Mouse (Mus musculus) midbrain, postnatal 0 days (tissue): ENCODE results near the gene Triap1. TPM values are rescaled to one million over a fixed set of nuclear protein-coding genes. Genes with fewer than 3 reads are reported as not detected.

ENCODE experiments used
- ATAC-seq: fragments of 200-750 bp; cut with Nextera tagmentation; 2 replicates; pipeline ENCODE4 v1.8.0; 2017; ENCODE audit warnings: moderate number of reproducible peaks, mild to moderate bottlenecking, moderate TSS enrichment, moderate library complexity; ENCODE audit not compliant: low FRiP score
- DNase-seq: peaks from one replicate; pipeline ENCODE4 v3.0.0-alpha.2; 2015; ENCODE audit warnings: low spot score
- H3K27ac ChIP-seq: fragments of 300-500 bp; sonication (generic); 2 replicates; pipeline ENCODE4 v1.5.1; 2014; ENCODE audit warnings: low read depth, mild to moderate bottlenecking, low read length, mixed read lengths
- H3K27me3 ChIP-seq: fragments of 300-500 bp; sonication (generic); 2 replicates; pipeline ENCODE4 v1.6.1; 2014; ENCODE audit warnings: low read length, control low read depth, mixed read lengths; ENCODE audit not compliant: insufficient read depth
- H3K36me3 ChIP-seq: fragments of 300-500 bp; sonication (generic); 2 replicates; pipeline ENCODE4 v1.6.1; 2014; ENCODE audit warnings: low read length, control low read depth, mixed read lengths; ENCODE audit not compliant: insufficient read depth
- H3K4me1 ChIP-seq: fragments of 300-500 bp; sonication (generic); 2 replicates; pipeline ENCODE4 v1.6.1; 2014; ENCODE audit warnings: mild to moderate bottlenecking, control low read depth, antibody characterized with exemption, low read length, mixed read lengths; ENCODE audit not compliant: insufficient read depth
- H3K4me2 ChIP-seq: fragments of 300-500 bp; sonication (generic); 2 replicates; pipeline ENCODE4 v1.6.1; 2014; ENCODE audit warnings: low read depth, mild to moderate bottlenecking, low read length, mixed read lengths; ENCODE audit not compliant: poor library complexity, severe bottlenecking
- H3K4me3 ChIP-seq: fragments of 300-500 bp; sonication (generic); 2 replicates; pipeline ENCODE4 v1.5.1; 2014; ENCODE audit warnings: low read depth, mild to moderate bottlenecking, low read length, moderate library complexity
- H3K9ac ChIP-seq: fragments of 300-500 bp; sonication (generic); replicated peaks from 2 replicates; pipeline ENCODE4 v1.6.1; 2014; ENCODE audit warnings: mild to moderate bottlenecking, low read length, moderate library complexity, mixed read lengths; ENCODE audit not compliant: poor library complexity, severe bottlenecking
- H3K9me3 ChIP-seq: fragments of 300-500 bp; sonication (generic); 2 replicates; pipeline ENCODE4 v1.6.1; 2016; ENCODE audit warnings: low read length, control low read depth
- CTCF ChIP-seq: IDR thresholded peaks from 2 replicates; pipeline ENCODE4 v1.5.1; 2016; ENCODE audit warnings: antibody characterized with exemption, mild to moderate bottlenecking
- WGBS: fragments of 180-500 bp; shearing (Covaris S2); extraction: QIAGEN DNeasy Blood & Tissue Kit; methylation state at CpG from one replicate; pipeline ENCODE4 v1.1.7; 2014; 5-methylcytosine and 5-hydroxymethylcytosine counted together
- polyA plus RNA-seq: library from polyadenylated mRNA; unstranded; fragments of >200 nt; fragmentation: Nextera tagmentation; extraction: Ambion mirVana; gene quantifications from 2 replicates; pipeline ENCODE4 v1.2.1, GENCODE M21; 2015
- total RNA-seq: library from RNA; depleted of rRNA; stranded (reverse); fragments of >200 nt; gene quantifications from 2 replicates; pipeline ENCODE4 v1.2.3, GENCODE M21; 2014

Triap1 gene
- total and polyA plus RNA-seq, 2 experiments from 2014 or later: 10.7 to 53.8 TPM

DNA sequence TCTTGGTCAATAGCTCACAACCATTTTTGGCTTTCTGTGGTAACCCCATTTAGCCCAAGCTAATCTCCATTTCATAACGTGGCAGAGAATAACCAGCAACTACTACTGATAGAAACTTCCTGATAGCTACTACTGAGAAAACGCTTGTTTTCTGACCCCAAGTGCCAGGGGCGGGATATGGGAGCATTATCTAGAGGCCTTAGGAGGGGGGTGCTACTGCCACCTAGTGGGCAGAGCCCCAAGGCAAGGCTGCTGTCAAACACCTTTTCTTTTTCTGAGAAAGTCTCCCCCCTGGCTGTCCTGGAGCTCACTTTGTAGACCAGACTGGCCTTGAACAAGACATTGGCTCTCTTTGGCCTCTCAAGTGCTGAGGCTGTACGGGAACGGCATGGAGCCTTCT is 6.5 kb downstream of the Triap1 start:
- ATAC-seq (no peak), DNase-seq (peak; percentile 82)
- TF ChIP-seq CTCF: peak; percentile 84
- no peaks in the 10 kb centered on the region for H3K27me3 ChIP-seq
- H3K27ac ChIP-seq: no peak overlapping the region
- 1% methylated on average over 5 of the region's 5 CpGs for WGBS
- H3K9ac ChIP-seq: no peak overlapping the region
- H3K4me3 ChIP-seq: peak overlapping the region; percentile 85
- no peaks in the 10 kb centered on the region for H3K9me3 ChIP-seq
- H3K4me2 ChIP-seq: peak overlapping the region; percentile 95
- H3K36me3 ChIP-seq: peaks cover 28% of the 10 kb centered on the region
- peaks cover 4% of the 10 kb centered on the region; the same call in 1 of the 2 replicates for H3K4me1 ChIP-seq

GRCm38 (mm10) chr5:115348546-115349224 is 7.7 kb downstream of the Triap1 start, which contains the start of gene Cox6a1:
Cox6a1 (minus strand) TSS chr5:115348981.
- Histone ChIP-seq H3K4me3 (peak within 1 kb of the TSS; percentile 85), H3K9me3 (no peaks in the 10 kb centered on the region), H3K27ac (peak within 1 kb of the TSS; percentile 68), H3K27me3 (no peaks in the 10 kb centered on the region), H3K36me3 (peaks cover 17% of the 10 kb centered on the region), H3K4me2 (peak within 1 kb of the TSS; percentile 95), H3K4me1 (peaks cover 4% of the 10 kb centered on the region; the same call in 1 of the 2 replicates), H3K9ac (peak within 1 kb of the TSS; percentile 79)
- under 1% methylated on average over 74 of the region's 74 CpGs for WGBS
- ATAC-seq (peak; percentile 93), DNase-seq (peak; percentile 100)
- TF ChIP-seq CTCF: peak; percentile 55

DNA sequence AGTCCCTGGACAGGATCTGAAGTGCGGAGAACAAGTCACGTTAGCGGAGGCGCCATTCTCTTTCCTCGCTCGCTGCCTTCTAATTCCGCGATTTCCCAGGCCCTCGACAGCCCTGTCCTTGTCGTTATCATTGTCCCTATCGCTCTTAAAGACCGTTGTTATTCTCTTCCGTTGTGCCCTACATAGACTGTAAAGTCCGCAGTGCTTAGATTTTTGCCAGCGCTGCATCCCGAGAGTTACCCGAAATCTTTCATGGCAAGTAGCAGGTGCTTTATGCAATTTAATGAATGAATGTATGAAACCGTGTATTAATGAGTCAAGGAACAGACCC is 8.2 kb downstream of the Triap1 start:
- DNase-seq (no peak), ATAC-seq (no peak)
- H3K4me3 ChIP-seq: peak overlapping the region; percentile 85
- H3K27ac ChIP-seq: peak overlapping the region; percentile 68
- no peaks in the 10 kb centered on the region for H3K9me3 ChIP-seq
- H3K9ac ChIP-seq: peak overlapping the region; percentile 56
- no peaks in the 10 kb centered on the region for H3K27me3 ChIP-seq
- peaks cover 4% of the 10 kb centered on the region; the same call in 1 of the 2 replicates for H3K4me1 ChIP-seq
- TF ChIP-seq CTCF: no peak
- peaks cover 12% of the 10 kb centered on the region for H3K36me3 ChIP-seq
- under 1% methylated on average over 18 of the region's 18 CpGs for WGBS
- peak overlapping the region; percentile 95 for H3K4me2 ChIP-seq

- no peak overlapping the region for H3K9ac ChIP-seq
- DNase-seq (no peak), ATAC-seq (no peak)
- H3K4me2 ChIP-seq: no peak overlapping the region
- H3K36me3 ChIP-seq: no peaks in the 10 kb centered on the region
- TF ChIP-seq CTCF: 0 out of 2 replicates have a peak, but pooled peaks have one; percentile 20
- H3K27ac ChIP-seq: no peak overlapping the region
- 84% methylated on average over 5 of the region's 5 CpGs for WGBS
- no peaks in the 10 kb centered on the region for H3K9me3 ChIP-seq
- H3K4me1 ChIP-seq: peaks cover 4% of the 10 kb centered on the region; the same call in 1 of the 2 replicates
- no peak overlapping the region for H3K4me3 ChIP-seq
- no peaks in the 10 kb centered on the region for H3K27me3 ChIP-seq
These were observed 10.3 kb downstream of the Triap1 start for GRCm38 (mm10) chr5:115351348-115351747.

- Histone ChIP-seq H3K36me3 (no peaks in the 10 kb centered on the region), H3K9me3 (no peaks in the 10 kb centered on the region), H3K27ac (no peak overlapping the region), H3K4me1 (no peaks in the 10 kb centered on the region), H3K4me2 (no peak overlapping the region), H3K9ac (no peak overlapping the region), H3K4me3 (no peak overlapping the region), H3K27me3 (no peaks in the 10 kb centered on the region)
- DNase-seq: no peak
- no peak for TF ChIP-seq CTCF
- ATAC-seq: no peak
- 76% methylated on average over 13 of the region's 13 CpGs for WGBS
These were observed 14.0 kb downstream of the Triap1 start for GRCm38 (mm10) chr5:115355070-115355469.

GRCm38 (mm10) chr5:115358872-115359271 is 17.8 kb downstream of the Triap1 start:
- Histone ChIP-seq H3K27me3 (no peaks in the 10 kb centered on the region), H3K36me3 (no peaks in the 10 kb centered on the region), H3K9me3 (no peaks in the 10 kb centered on the region), H3K4me3 (no peak overlapping the region), H3K4me2 (no peak overlapping the region), H3K9ac (no peak overlapping the region), H3K4me1 (no peaks in the 10 kb centered on the region), H3K27ac (no peak overlapping the region)
- peak; percentile 84 for TF ChIP-seq CTCF
- ATAC-seq (no peak), DNase-seq (peak; percentile 77)
- WGBS: 7% methylated on average over 12 of the region's 12 CpGs
